Mouse (Mus musculus) CH12.LX (cell line): ENCODE results near the gene Nlgn1. TPM values are rescaled to one million over a fixed set of nuclear protein-coding genes. Genes with fewer than 3 reads are reported as not detected.

Experiments used
- DNase-seq: peaks from one replicate; pipeline ENCODE4 v3.0.0-alpha.2; 2013; ENCODE audit errors: extremely low read depth
- H3K27ac ChIP-seq: 2 replicates; pipeline ENCODE4 v1.5.1; 2012; ENCODE audit warnings: low read depth, mild to moderate bottlenecking, control low read depth, moderate library complexity; ENCODE audit not compliant: insufficient read depth
- H3K27me3 ChIP-seq: replicated peaks from 2 replicates; pipeline ENCODE3; 2012; ENCODE audit warnings: inconsistent platforms
- H3K36me3 ChIP-seq, 2 experiments: replicated peaks in 1 of 2; 2 replicates each; pipeline versions ENCODE3 to v1.6.1; 2012; ENCODE audit warnings: inconsistent platforms in 1 of 2, low read length in 1 of 2, mild to moderate bottlenecking in 1 of 2, mixed read lengths in 1 of 2, moderate library complexity in 1 of 2; ENCODE audit not compliant: control insufficient read depth in 1 of 2, insufficient read depth in 1 of 2
- H3K4me1 ChIP-seq, 2 experiments: 2 replicates each; pipeline ENCODE4 v1.6.1; 2012; ENCODE audit warnings: inconsistent platforms in 1 of 2, moderate library complexity in 1 of 2; ENCODE audit not compliant: insufficient read depth in 2 of 2, control insufficient read depth in 1 of 2
- H3K4me2 ChIP-seq: 2 replicates; pipeline ENCODE4 v1.6.1; 2012; ENCODE audit warnings: low read depth, mild to moderate bottlenecking, control low read depth; ENCODE audit not compliant: poor library complexity, insufficient read depth, severe bottlenecking
- H3K4me3 ChIP-seq, 3 experiments: fragments of 150-350 bp in 1 of 3; sonication (generic) in 1 of 3; replicated peaks in 1 of 3; 2 replicates each; pipeline versions ENCODE3 to v1.5.1; 2011 to 2012; ENCODE audit warnings: low read depth in 2 of 3, low read length in 2 of 3, mild to moderate bottlenecking in 2 of 3, moderate library complexity in 2 of 3, control low read depth in 1 of 3, improper control_type of control experiment in 1 of 3, inconsistent platforms in 1 of 3, mixed read lengths in 1 of 3; ENCODE audit not compliant: poor library complexity in 1 of 3
- H3K79me2 ChIP-seq: replicated peaks from 2 replicates; pipeline ENCODE4 v1.6.1; 2012; ENCODE audit warnings: mild to moderate bottlenecking, moderate library complexity; ENCODE audit not compliant: control insufficient read depth, poor library complexity, insufficient read depth, severe bottlenecking; ENCODE audit errors: extremely low read depth
- H3K9ac ChIP-seq: 2 replicates; pipeline ENCODE4 v1.6.1; 2012; ENCODE audit warnings: low read depth, mild to moderate bottlenecking, control low read depth, moderate library complexity; ENCODE audit not compliant: insufficient read depth
- H3K9me3 ChIP-seq: replicated peaks from 2 replicates; pipeline ENCODE3; 2012; ENCODE audit warnings: low read length, inconsistent platforms, mixed read lengths
- BHLHE40 ChIP-seq: IDR thresholded peaks from 2 replicates; pipeline ENCODE4 v1.6.1; 2011; ENCODE audit warnings: mild to moderate bottlenecking, low read depth, low read length, improper control_type of control experiment
- CHD2 ChIP-seq: IDR thresholded peaks from 2 replicates; pipeline ENCODE4 v1.6.1; 2011; ENCODE audit warnings: low read length, improper control_type of control experiment
- E2F4 ChIP-seq: IDR thresholded peaks from 2 replicates; pipeline ENCODE4 v1.6.1; 2011; ENCODE audit warnings: low read depth, low read length, improper control_type of control experiment; ENCODE audit not compliant: insufficient replicate concordance
- ETS1 ChIP-seq: conservative IDR thresholded peaks from 2 replicates; pipeline ENCODE4 v1.6.1; 2012; ENCODE audit warnings: low read depth, mild to moderate bottlenecking, inconsistent platforms, low read length, improper control_type of control experiment, moderate library complexity
- HCFC1 ChIP-seq: IDR thresholded peaks from 2 replicates; pipeline ENCODE4 v1.6.1; 2012; ENCODE audit warnings: low read depth, mild to moderate bottlenecking, inconsistent platforms, low read length, improper control_type of control experiment
- JUND ChIP-seq: conservative IDR thresholded peaks from 2 replicates; pipeline ENCODE4 v1.6.1; 2011; ENCODE audit warnings: low read depth, low read length, improper control_type of control experiment
- KAT2A ChIP-seq: IDR thresholded peaks from 2 replicates; pipeline ENCODE4 v1.6.1; 2012; ENCODE audit warnings: low read length, improper control_type of control experiment, inconsistent platforms; ENCODE audit not compliant: insufficient replicate concordance
- MAFK ChIP-seq: IDR thresholded peaks from 2 replicates; pipeline ENCODE4 v1.6.1; 2011; ENCODE audit warnings: low read length, improper control_type of control experiment; ENCODE audit not compliant: insufficient replicate concordance
- MAX ChIP-seq: IDR thresholded peaks from 2 replicates; pipeline ENCODE4 v1.6.1; 2011; ENCODE audit warnings: low read length, improper control_type of control experiment
- MAZ ChIP-seq: IDR thresholded peaks from 2 replicates; pipeline ENCODE4 v1.6.1; 2012; ENCODE audit warnings: low read depth, mild to moderate bottlenecking, inconsistent platforms, low read length, improper control_type of control experiment, moderate library complexity
- MEF2A ChIP-seq: IDR thresholded peaks from 2 replicates; pipeline ENCODE4 v1.6.1; 2014; ENCODE audit warnings: low read depth, mild to moderate bottlenecking, inconsistent platforms, low read length, improper control_type of control experiment, borderline replicate concordance
- MXI1 ChIP-seq: IDR thresholded peaks from 2 replicates; pipeline ENCODE4 v1.6.1; 2011; ENCODE audit warnings: mild to moderate bottlenecking, low read depth, low read length, improper control_type of control experiment
- NRF1 ChIP-seq: IDR thresholded peaks from 2 replicates; pipeline ENCODE4 v1.6.1; 2014; ENCODE audit warnings: low read depth, mild to moderate bottlenecking, inconsistent platforms, low read length, improper control_type of control experiment, moderate library complexity
- PAX5 ChIP-seq: IDR thresholded peaks from 2 replicates; pipeline ENCODE4 v1.6.1; 2012; ENCODE audit warnings: low read length, inconsistent platforms, mixed read lengths
- POLR2A ChIP-seq: IDR thresholded peaks from 2 replicates; pipeline ENCODE4 v1.6.1; 2011; ENCODE audit warnings: low read depth, mild to moderate bottlenecking, improper control_type of control experiment, low read length
- SIN3A ChIP-seq: IDR thresholded peaks from 2 replicates; pipeline ENCODE4 v1.6.1; 2012; ENCODE audit warnings: low read length, improper control_type of control experiment, inconsistent platforms
- TCF12 ChIP-seq: IDR thresholded peaks from 2 replicates; pipeline ENCODE4 v1.6.1; 2014; ENCODE audit warnings: low read depth, mild to moderate bottlenecking, inconsistent platforms, low read length, improper control_type of control experiment
- UBTF ChIP-seq: IDR thresholded peaks from 2 replicates; pipeline ENCODE4 v1.6.1; 2012; ENCODE audit warnings: low read depth, mild to moderate bottlenecking, inconsistent platforms, low read length, improper control_type of control experiment, moderate library complexity
- USF1 ChIP-seq: IDR thresholded peaks from 2 replicates; pipeline ENCODE4 v1.6.1; 2014; ENCODE audit warnings: low read depth, mild to moderate bottlenecking, inconsistent platforms, low read length, improper control_type of control experiment
- ZC3H11A ChIP-seq: IDR thresholded peaks from 2 replicates; pipeline ENCODE4 v1.6.1; 2012; ENCODE audit warnings: low read depth, mild to moderate bottlenecking, inconsistent platforms, low read length, improper control_type of control experiment
- ZKSCAN1 ChIP-seq: IDR thresholded peaks from 2 replicates; pipeline ENCODE4 v1.6.1; 2012; ENCODE audit warnings: low read depth, inconsistent platforms, low read length, improper control_type of control experiment, borderline replicate concordance
- ZNF384 ChIP-seq: IDR thresholded peaks from 2 replicates; pipeline ENCODE4 v1.6.1; 2012; ENCODE audit warnings: low read depth, low read length, improper control_type of control experiment, inconsistent platforms
- dilution Hi-C: fragments of 300-500 bp; cut with MboI; formaldehyde crosslinking; loops from 2 replicates; pipeline ENCODE4 v1.14.3; 2020; ENCODE audit warnings: low sequenced_read_pairs; ENCODE audit not compliant: extremely low pct_unique_long_range_greater_than_20kb, extremely low pct_ligation_motif_present
- in situ Hi-C: fragments of 300-500 bp; cut with MboI; formaldehyde crosslinking; loops from 3 replicates; pipeline ENCODE4 v1.14.3; 2019; ENCODE audit warnings: low sequenced_read_pairs, low pct_ligation_motif_present, low pct_unique_long_range_greater_than_20kb, mixed read lengths
- polyA plus RNA-seq: library from polyadenylated mRNA; unstranded; fragments of >175 nt; gene quantifications from 2 replicates; pipeline ENCODE4 v1.2.1, GENCODE M21; 2012; ENCODE audit warnings: low read depth; ENCODE audit not compliant: insufficient read length
- total RNA-seq, 2 experiments: library from RNA; depleted of rRNA; stranded (reverse); fragments of 300-350 nt in 1 of 2; fragments of >200 nt in 1 of 2; gene quantifications; 2 replicates each; pipeline ENCODE4 v1.2.3; 2012 to 2014

The Nlgn1 gene
- total RNA-seq (2012; rRNA removed) (not detected in 2 replicates), total RNA-seq (2014; rRNA removed) (not detected in 2 replicates), polyA plus RNA-seq (not detected in 2 replicates)

DNA sequence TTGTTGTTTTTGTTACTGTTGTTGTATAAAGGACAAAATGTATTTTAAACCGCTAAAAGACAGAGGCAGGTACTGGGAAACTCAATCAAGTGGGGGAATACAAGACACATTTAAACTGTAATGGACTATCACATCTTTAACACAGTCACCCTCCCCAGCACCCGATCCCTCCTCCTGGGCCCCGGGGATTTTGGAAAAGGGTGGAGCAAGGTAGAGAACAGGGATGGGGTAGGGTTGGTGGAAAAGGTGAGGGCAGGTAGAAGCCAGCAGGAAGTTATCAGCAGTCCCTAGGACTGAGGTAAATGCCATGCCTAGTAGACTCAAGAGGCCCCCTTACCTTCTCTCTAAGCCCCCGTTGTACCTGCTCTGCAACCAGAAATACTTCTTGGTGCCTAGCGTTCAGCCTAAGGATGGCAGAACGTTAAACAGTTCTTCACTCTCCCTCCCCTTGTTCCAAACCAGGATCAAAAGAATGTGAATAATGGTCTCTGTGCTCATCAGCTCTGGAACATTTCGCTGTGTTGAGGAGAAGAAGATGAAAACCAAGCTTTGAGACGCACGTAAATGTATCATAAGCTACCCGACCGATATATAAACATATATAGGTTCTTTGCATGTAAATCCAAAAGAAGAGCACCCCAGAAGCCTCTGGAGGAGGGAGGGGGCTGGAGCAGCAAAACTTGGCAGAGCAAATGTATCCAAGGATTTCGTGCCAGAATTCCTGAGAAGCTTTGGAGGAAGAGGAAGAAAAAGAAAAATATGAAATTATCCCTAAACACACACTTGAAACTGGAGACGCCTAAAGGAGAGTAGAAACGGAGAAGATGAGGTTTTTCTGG, at the start of gene Nlgn1:
Nlgn1 (minus strand) TSS at position 61 of the 839 bp plus-strand sequence.
- Histone ChIP-seq H3K36me3 (no peaks in the 10 kb centered on the region), H3K4me3 (no peak within 1 kb of the TSS), H3K27ac (no peak within 1 kb of the TSS), H3K79me2 (no peaks in the 10 kb centered on the region), H3K9ac (no peak within 1 kb of the TSS), H3K9me3 (peaks cover 50% of the 10 kb centered on the region), H3K27me3 (no peaks in the 10 kb centered on the region), H3K4me1 (no peaks in the 10 kb centered on the region)
- in situ Hi-C loops (no loop called here), dilution Hi-C loops (no loop called here)
- no peak for DNase-seq
- TF ChIP-seq ETS1 (no peak), JUND (no peak), BHLHE40 (no peak), UBTF (no peak)
- TF ChIP-seq, all 38 proteins: peak for 0
- no peak within 1 kb of the TSS for H3K4me2 ChIP-seq

DNA sequence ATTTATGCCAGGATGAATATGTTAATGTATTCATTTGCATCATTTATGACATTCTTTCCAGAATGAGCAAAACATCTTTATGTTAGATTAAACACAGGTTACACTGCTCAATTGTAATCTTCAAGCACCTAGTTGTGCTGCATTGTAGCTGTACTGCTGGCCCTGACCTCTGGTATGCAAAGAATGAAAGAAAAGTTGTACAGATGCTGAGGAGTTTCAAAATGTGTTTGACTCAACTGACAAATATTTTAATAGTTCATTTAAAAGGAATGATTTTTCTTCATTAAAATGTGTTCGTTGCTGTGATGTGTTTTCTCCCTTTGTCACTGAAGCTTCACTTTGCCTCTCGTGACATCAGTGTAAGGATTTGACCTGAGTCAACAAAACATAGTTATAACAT, 46.0 kb upstream of the Nlgn1 start:
- Histone ChIP-seq H3K27me3 (no peaks in the 10 kb centered on the region), H3K79me2 (no peaks in the 10 kb centered on the region), H3K4me1 (no peaks in the 10 kb centered on the region), H3K4me3 (no peak overlapping the region), H3K4me2 (no peak overlapping the region), H3K9me3 (peaks cover 28% of the 10 kb centered on the region), H3K27ac (no peak overlapping the region), H3K9ac (no peak overlapping the region), H3K36me3 (no peaks in the 10 kb centered on the region)
- in situ Hi-C loops (no loop called here), dilution Hi-C loops (no loop called here)
- DNase-seq: no peak
- TF ChIP-seq MXI1: no peak
- TF ChIP-seq KAT2A: no peak
- no peak for TF ChIP-seq MAZ
- no peak for TF ChIP-seq SIN3A
- no peak for TF ChIP-seq PAX5
- no peak for TF ChIP-seq NRF1
- no peak for TF ChIP-seq MAX
- TF ChIP-seq ZKSCAN1: no peak
- no peak for TF ChIP-seq E2F4
- TF ChIP-seq TCF12: no peak
- TF ChIP-seq ZNF384: no peak
- TF ChIP-seq CHD2: no peak
- TF ChIP-seq MAFK: no peak
- TF ChIP-seq JUND: no peak
- no peak for TF ChIP-seq USF1
- no peak for TF ChIP-seq HCFC1
- TF ChIP-seq ZC3H11A: no peak
- TF ChIP-seq MEF2A: no peak
- TF ChIP-seq POLR2A: no peak
